Mouse (Mus musculus) WW6 (cell line): ENCODE data around the gene Nipa1.

ENCODE experiments used
- DNase-seq: peaks from one replicate; pipeline ENCODE4 v3.0.0-alpha.2; 2013; ENCODE audit warnings: low read depth, low spot score

The Nipa1 gene

DNA sequence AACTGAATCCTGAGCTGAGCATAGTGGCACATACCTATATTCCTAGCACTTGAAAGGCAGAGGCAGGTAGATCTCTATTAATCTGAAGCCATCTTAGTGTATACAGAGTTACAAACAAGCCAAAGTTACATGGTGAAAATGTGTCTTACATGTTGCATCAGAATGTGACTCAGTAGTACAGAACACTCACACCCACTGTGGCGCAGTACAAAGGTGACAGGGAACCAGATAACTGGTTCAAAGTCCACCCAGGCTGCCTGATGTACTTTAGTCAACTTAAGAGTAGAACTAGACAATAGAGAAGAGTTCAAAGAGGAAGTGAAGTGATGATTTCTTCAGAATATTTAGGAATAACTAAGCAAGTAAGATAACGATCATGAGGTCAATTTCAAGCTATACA, 84.7 kb downstream of the Nipa1 start:
- DNase-seq = no peak

DNA sequence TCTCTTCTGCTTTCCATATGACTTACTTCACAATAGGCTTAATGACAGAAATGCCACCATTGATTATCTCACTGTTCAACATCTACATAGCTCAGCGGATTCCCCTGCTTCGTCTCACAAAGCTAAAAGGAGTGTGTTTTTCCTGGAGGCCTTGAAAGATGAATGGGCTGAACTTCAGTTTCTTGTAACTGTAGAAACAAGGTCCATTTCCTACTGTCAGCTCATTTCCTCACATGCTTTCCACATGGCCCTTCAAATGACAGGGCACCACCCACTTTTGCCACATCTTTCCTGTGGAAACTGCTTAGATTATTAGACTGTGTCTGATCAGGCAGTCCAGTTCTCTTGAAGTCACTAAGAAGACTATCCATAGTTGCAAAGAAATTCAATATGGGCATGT, 91.1 kb downstream of the Nipa1 start:
- no peak for DNase-seq
